Mouse (Mus musculus) lung, postnatal 0 days (tissue): ENCODE data around the gene Slc22a17.

Experiments used
- CTCF ChIP-seq: IDR thresholded peaks from 2 replicates; pipeline ENCODE4 v1.5.1; 2016; ENCODE audit warnings: antibody characterized with exemption, mild to moderate bottlenecking
- EP300 ChIP-seq: IDR thresholded peaks from 2 replicates; pipeline ENCODE4 v1.6.1; 2016; ENCODE audit warnings: antibody characterized with exemption, mild to moderate bottlenecking, control low read depth

DNA sequence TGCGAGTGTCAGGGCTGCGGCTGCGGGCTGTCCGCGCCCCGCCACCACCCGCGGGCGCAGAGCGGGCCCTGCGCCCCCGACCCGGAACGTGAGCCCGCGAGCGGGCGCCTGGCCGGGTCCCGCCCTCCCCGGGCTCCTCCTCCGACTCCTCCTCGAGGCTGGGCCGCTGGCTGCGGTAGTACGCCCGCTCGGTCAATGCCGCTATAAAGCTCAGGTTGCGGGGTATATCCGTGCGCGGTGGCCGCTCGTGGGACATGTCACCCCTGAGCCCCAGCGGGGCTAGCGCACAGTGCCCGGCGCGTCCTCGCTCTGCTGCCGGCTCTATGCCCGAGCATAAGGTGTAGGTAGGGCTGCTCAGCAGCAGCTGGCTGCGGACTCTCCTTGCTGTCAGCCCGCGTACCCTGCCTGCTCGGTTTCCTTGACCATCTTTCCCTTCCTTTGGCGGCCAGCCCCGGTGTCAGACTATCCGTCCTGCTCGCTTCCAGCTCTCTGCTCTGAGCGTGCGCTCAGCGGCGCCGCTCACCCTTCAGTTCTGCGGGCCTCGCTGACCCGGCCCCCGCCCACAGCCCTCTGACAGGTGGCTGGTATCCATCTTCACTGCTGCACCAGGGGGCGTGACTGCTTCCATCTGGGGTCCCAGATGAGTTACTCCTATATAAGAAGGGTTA lies 35.8 kb downstream of the Slc22a17 start, which contains the start of gene Ppp1r3e:
- TF ChIP-seq CTCF (no peak), EP300 (no peak)
